Mouse (Mus musculus): Measurements from ENCODE around the gene Grin2a.

Grin2a gene

DNA sequence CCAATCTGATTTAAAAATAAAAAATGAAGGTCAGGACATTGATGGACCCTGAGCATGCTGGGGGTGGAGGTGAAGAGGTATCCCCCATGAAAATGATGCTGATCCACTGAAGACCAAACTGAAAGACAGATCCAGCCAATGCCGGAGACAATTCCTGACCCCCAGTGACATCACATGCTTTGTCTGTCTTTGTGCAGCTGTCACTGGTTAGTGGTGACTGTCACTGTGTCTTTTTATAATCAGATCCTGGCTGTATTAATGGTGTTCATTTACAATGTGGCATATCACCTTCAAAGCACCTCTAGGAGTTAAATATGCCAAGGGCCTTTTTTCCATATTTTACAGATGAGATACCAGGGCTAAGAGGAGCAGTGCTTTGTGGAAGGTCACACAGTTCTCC lies 32.9 kb downstream of the Grin2a start:
- DNase-seq, result no peak

DNA sequence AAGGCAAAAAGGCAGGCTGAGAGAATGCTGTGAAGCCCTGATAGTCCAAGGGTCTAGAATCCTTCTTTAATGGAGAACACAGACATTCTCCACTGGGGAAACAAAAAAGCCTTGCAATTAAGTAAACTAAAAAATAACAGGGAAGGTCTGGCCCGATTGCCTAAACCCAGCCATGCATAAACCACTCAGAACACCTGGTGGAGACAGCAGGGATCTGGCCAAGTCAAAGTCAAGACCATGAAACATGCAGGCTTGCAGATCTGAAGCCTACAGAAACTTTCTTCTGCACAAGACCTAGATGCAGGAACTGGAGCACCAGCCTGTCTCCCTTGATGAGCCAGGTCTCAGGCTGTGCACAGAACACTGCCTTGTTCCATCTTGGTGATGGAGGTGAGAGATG lies 36.0 kb downstream of the Grin2a start:
- no peak for DNase-seq

DNA sequence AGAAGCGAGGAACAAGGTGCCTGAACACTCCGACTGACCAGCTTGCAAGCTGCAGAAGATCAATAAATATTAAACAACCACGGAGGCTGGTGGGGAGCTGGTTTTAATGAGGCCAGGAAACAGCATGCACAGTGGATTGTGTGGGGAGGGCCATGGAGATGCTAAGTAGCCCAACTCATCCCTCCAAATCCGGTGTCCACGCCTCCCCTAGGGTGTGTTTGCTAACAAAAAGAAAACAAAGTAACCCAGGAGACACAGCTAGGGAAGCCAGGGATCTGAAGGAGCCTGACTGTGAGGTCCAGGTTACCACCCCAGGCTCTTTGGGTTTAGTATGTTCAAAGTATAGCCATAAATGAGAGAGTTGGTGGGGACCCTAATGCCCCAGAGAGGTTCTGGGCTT lies 41.1 kb downstream of the Grin2a start:
- no peak for DNase-seq

DNA sequence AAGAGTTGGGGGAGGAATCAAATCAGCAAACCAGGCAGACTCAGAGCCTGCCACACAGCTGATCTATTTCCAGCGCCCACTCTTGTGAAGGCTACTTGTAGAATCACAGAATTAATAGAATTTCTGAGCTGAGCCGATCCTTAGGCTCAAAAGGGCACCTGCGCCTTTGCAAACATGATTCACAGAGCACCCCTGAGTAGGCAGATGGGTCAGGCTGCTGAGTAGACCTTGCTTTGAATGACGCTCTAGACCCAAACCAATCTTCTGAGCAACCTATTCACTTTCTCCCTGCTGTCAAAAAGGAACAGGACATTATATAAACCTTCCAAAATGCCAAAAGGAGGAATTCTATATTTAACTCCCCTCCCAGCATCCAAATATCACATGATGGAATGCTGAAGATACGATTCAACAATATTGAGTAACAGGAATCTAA lies 41.9 kb downstream of the Grin2a start:
- no peak for DNase-seq

DNA sequence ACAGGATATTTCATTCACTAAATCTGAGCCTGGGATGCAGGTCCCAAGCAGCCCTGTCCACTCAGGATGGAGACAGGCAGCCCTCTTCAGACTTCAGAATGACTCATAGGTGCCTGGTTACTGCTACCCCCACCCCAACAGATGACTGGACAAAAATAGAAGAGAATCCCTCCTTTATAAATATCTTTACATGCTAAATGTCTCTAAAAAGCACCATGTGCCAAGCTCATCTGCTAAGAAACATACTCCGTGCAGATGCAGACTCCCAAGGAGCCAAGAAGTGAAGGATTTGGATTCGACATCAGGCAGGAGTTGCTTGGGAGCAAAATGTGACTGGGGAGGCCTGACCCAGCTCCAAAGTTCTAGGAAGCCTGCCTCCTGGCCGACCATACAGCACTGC lies 46.1 kb downstream of the Grin2a start:
- no peak for DNase-seq

DNA sequence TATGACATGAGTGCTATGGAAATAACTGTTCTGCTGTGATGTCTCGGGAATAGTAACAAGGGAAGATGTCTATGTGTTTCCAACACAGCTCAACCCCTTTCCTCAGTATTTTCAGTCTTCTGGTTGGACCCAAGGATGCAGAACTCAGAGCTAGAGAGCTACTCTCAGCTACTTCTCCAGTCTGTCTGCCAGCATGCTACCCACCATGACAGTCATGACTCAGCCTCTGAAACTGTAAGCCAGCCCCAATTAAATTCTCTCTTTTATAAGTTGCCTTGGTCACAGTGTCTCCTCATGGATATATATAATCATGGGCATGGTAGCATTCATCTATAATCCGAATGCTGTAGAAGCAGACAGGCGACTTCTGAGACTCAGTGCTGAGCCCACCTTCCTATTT lies 47.9 kb downstream of the Grin2a start:
- DNase-seq, result no peak

DNA sequence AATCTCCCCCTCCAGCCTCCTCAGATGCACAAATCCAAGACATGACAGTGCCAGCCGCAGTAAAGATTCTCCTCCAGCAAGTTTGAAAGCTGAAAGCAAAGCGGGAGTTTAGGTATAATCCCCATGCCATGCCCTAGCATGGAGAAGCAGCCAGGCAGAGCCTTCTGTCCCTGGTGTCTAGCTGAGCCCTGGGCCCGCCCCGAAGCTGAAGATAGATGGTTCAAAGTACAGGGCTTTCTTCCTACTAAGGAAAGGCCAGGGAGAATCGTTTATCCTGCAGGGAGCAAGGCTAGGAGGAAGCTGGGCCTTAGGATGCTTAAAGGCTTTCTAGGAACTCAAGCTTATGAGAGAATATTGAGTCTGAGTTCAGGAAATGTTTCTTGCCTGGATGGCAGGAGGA lies 50.5 kb downstream of the Grin2a start:
- DNase-seq, result peak; percentile 9 to 55

DNA sequence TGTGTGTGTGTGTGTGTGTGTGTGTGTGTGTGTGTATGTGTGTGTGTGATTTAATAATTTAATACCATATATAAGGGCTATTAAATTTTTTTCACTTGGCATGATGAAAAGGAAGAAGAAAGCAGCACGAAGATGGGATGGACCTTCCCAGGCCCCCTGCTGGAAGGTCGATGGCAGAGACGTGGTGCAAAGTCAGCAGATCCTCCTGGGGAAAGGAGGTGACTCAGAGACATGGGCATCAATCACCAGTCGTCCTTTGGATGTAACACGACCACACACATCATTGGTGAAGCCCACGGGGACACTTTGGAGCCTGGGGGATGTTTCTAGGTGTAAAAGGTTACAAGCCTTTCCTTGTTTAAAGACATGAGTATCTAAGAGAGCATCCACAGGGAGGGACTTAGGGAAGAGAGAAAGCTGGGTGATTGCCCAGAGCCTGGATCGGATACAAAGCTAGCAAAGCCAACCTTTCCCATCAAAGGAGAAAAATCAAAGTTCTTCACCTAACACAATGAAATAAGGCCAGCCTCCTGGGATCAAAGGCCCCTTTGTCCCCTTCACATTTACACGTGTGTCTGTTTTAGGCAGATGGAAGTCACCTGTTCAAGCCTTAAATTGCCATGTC lies 53.9 kb downstream of the Grin2a start:
- DNase-seq, result no peak

DNA sequence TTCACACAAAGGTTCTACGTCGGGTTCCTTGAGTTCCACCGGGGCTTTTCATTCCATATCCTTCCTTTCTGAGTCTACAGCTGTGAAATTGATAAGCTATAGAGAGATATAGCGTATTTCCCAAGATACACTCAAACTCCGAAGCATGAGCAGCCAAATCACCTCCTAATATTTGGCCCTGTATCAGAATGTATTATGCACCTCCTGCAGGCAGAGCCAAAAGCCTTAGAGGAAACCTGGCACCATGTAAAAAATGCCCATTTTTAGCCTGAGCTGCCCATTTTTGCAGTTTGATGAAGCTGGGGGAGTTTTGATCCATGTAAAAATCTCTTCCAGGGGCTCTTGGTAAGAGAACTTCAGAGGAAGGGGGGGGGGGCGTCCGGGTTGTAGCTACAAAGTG lies 54.6 kb downstream of the Grin2a start:
- DNase-seq, result no peak

DNA sequence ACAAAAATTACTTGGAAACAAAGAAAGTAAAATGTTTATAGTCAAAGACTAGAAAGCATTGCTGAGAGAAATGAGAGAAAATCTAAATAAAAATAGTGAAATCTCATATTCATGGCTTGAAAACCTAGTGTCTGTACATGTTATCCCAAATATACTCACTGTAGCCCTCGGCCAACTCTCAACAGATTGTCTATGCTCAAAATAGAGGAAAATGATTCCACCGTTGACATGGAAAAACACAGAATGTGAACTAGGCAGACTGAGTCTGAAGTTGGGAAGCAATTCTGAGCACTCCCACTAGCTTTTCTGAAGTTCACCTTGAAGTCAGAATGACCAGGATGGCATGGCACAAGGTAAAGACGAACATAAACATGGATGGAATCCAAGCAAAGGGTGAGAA lies 84.7 kb downstream of the Grin2a start:
- DNase-seq, result no peak

DNA sequence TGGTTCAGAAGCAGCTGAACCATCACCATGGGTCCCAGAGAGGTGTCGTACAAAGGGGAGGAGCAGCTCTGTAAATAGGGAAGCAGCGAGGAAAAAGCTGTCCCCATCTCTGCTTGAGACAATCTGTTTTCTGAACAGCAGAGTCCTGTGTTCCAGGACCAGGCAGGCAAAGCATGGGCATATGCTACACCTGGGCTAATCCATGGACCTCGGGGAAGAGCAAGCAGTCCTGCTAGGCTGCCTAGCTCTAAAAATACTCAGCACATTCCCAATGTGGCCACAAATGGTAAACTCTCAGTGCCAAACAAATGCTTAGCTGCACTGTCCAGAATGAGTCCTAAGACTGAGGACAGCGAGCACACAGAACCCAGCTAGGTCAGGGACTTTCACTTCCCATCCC lies 86.1 kb downstream of the Grin2a start:
- no peak for DNase-seq

DNA sequence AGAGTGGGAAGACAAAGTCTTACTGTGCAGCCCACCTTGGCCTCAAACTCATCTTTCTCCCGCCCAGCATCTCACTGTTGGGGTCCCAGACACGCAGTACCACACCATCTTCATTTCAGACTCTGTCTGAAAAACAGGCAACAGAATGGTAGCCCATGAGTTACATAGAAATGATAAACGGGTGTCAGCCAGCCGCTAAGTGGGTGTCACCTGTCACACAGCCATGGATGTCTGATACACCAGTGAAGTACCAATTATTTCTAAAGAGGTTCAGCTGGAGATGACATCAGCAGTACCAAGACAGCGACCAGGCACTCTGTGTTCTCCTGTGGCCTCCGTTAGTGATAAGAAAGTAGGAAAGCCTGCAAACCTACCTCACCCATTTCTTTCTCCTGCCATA lies 90.9 kb downstream of the Grin2a start:
- no peak for DNase-seq

DNA sequence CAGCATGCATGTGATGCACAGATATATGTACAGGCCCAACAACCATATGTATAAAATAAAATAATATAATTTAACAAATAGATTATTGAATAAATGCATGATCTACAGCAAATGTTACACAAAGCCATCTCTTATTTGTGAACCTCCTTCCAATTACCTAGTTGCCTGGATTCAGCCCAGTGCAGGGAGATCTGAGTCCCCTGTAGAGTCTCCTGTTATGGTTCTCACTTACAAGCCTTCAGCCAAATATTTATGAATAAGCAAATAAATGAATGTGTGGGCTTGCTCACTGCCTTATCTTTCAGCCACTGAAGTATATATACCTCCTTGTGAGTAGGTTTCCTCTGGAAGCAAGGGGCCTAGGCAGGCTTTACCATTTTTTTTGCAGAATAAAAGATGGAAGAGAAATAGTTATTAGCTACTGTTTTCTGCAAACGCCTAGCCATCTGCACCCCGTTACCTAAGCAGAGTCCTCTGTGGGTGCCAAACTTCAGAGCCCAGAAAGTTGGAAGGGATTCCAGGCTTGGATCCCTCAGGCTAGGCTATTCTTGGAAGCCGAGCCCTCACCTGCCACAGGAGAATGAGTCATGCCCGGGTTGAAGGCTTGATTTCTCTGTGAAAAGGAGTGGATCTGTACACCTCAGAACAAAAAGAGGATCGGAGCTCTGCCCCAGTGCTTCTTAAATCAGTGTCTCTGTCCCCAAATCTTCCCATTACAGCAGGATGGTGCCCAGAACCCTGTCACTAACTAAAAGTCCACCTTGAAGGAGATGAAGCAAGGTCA lies 92.5 kb downstream of the Grin2a start:
- no peak for DNase-seq

DNA sequence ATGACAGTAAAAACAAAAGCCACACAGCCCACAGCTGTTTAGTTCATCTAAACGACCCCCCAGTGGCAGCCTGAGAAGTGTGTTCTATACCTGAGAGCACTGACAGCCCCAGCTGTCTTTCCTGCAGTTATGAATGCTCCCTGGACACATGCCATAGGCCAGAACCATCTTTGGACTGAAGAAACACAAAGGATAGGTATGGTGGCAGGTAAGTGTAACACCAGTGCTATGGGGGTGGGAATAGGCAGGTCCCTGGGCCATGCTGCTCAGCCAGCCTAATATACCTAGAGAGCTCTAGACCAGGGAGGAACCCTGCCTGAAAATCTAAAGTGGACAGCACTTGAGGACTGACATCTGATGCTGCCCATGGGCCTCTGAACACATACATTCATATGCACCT lies 93.9 kb downstream of the Grin2a start:
- no peak for DNase-seq

DNA sequence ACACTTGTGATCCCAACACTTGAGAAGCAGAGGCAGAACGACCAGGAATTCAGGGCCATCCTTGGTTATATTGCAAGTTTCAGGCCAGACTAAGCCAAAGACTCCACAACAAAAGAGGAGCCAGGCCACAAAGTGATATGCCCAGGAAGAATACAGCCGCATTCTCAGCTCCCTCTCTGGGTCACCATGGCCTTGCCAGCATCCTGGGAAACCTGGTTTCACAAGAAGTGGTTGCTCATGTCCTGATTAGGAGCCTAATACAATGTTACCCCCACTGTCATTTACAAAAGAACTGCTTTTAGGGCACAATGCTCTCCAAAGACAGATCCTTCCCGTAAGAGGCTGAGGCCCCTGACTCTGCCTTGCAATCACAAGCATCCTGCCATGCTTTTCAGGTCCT lies 94.4 kb downstream of the Grin2a start:
- no peak for DNase-seq

DNA sequence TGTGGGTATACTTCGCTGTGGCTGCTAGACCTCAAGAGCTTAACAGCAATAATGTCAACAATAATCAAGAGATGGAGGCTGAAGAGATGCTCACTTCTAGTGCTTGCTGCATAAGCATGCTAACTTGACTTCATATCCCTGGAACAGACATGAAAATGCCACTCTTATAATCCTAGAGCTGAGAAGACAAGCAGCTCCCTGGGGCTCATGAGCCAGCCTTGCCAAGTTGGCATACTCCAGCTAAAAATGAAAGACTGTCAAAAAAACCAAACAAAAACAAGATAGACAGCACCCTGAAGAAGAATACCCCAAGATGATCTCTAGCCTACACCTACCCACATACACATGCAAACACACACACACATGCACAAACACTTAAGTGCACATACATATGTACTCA lies 95.2 kb downstream of the Grin2a start:
- DNase-seq, result no peak

DNA sequence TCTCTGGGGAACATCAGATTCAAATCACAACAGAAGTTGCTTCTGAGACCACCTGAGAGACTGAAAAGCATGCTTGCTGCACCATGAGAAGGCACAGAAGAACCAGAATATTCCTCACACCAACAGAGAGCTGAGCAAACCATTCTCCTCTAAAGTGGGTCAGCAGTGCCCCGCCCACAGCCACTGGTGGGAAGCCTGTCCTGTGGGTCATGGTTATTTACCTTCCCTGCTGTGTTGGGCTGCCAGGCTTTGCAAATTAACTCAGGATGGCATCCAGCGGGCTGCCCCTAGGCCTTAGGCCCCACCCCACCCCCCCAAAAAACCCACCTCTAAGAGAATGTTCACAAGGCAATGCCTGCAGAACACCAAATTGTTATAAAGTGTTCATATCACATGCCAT lies 96.2 kb downstream of the Grin2a start:
- no peak for DNase-seq

DNA sequence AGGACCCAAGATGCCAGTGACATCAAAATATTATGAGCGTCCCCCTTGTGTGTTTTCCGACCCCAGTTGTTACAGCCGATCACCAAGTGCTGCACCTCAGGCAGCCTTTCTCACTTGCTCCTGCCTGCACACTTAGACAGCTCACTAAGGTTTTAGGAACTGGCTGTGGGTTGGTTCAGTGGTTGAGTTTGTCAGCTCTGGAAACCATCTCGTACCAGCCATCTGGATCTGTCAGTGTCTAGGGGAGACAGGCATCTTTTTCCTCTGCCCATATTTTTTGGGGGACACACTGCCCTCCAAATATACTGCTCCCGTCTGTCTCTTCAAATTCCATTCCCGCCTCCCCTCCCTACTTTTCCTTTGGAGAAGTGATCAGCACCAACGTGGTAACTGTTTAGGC lies 99.8 kb downstream of the Grin2a start:
- DNase-seq, result no peak

DNA sequence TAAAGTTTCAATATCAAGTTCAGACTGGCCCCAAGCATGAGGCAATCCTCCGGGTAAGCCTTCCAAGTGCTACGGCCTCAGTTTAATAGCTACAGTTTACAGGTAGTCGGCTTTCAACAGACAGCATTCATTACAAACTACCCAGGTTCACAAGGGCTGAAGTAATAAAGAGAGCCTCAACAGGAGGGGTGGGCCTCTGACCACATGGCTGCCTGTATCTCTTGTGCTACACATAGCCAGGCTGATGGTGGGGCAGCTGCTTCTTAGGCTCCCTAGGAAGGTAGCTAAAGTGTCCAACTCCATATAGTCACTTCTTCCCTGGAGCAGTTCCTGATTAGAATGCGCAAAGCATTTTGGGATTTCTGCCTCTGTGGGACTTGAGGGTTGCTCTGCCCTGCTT lies 109.2 kb downstream of the Grin2a start:
- DNase-seq, result no peak

DNA sequence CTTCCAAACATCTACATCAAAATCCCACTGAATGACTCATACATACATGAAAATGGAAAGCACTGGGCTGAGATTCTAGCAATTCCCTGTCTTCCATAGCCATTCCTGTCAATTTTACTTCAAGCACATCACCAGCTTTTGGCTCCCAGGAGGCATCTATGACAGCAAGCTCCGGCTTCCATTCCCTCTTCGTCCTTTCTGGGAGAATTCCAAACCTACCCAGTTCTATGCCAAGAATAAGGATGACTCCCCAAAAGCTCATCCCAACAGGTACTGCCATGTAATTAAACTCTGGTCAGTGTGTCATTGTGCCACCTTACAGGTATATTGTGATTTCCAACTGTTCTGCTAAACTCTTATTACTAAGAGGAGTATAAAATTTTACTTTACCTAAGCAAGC lies 111.2 kb downstream of the Grin2a start:
- no peak for DNase-seq

DNA sequence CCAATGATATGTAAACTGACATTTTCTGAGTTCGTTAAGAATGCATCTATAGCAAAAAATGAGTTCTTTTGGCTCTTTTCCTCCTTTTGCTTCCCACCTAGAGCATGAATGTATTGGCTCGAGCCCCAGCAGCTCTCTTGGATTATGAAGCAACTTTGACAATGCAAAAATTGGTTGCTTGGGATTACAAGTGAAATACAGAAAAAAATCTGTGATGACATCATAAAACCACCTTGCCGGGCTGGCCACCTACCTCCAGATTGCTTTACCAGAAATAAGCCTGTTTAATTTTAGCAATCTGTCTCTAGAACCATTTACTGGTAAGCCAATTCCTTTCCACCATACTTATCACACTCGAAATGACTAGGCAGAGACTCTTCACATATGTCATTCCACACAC lies 112.9 kb downstream of the Grin2a start:
- no peak for DNase-seq

DNA sequence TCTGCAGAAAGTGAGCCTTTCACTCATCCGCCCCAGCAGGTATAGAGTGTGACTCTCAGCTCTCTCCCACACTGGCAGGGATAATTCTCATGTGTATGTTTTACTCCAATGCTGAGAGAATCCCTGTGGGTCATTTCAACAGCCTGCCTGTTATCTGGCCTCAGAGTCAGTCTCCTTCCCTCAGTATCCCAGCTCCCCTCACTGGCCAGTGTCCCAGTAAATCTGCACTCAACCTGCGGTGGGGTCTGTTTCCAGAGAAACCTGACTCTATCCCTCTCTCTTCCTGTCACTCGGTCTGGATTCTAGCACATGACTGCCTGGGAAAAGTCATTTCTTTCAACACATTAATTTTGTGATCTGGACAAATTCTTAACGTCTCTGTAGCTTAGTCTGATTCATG lies 122.4 kb downstream of the Grin2a start:
- DNase-seq, result no peak

DNA sequence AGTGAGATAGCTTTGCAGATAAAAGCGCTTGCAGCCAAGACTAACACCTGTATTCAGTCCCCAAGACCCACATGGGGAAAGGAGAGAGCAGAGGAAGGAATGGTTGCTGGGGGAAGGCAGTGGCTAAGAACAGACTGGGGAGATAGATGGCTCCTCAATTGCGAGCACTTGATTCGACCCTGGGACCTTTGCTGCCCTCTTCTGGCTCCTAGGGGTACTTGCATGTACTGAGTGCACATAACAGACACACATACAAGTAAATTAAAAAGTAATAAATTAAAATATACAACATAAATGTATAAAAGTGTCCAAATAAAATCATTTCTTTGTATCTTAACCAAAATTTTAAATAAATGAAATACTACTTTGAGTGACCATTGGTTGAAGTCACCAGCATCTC lies 129.7 kb downstream of the Grin2a start:
- DNase-seq, result no peak

DNA sequence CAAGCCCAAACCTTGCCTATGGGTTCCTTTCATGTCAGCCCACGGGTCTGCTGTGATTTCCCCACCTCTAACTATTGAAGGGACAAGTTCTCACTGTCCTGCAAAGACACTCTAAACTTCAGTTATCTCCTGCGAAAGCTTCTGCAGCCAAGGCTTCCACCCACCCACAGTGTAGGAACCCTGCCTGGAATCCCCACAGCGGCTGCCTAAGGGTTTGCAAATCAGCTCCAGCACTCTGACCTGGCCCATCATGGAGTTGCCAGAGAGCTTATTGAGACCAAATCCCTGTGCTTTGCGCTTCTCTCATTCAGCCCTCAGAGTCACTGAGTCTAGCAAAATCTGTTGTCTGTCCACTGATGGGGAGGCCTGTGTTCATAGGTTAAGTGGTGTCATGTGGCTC lies 130.3 kb downstream of the Grin2a start:
- no peak for DNase-seq

DNA sequence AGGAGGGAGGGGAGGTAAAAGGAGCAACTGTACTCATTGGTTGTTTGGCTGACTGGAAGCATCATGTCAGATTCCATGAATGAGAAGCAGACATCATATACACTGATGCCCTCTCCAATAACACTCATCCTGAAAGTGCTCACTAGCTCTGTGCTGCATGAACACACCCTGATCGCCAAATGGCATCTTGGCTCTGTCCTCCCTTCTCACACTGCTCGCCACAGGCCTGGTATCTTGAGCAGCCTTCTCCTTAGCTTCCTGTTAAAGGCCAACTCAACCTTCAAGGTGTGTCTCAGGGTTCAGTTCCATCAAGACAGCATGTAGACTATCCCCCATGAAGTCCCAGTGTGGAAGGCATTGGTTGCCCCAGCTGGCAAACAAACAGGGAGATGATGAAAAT lies 137.6 kb downstream of the Grin2a start:
- DNase-seq, result no peak
